Mouse (Mus musculus) stomach, embryonic 15.5 days (tissue): Measurements from ENCODE around the gene Paxbp1. TPM values are rescaled to one million over a fixed set of nuclear protein-coding genes. Genes with fewer than 3 reads are reported as not detected.

Experiments
- ATAC-seq: fragments of 200-750 bp; cut with Nextera tagmentation; 2 replicates; pipeline ENCODE4 v1.8.0; 2017; ENCODE audit warnings: low read depth, moderate number of reproducible peaks, moderate TSS enrichment; ENCODE audit not compliant: insufficient read depth, low FRiP score
- H3K27ac ChIP-seq: fragments of 300-500 bp; sonication (generic); 2 replicates; pipeline ENCODE4 v1.5.1; 2015; ENCODE audit warnings: mild to moderate bottlenecking, inconsistent platforms
- H3K27me3 ChIP-seq: fragments of 300-500 bp; sonication (generic); replicated peaks from 2 replicates; pipeline ENCODE4 v1.6.1; 2015; ENCODE audit warnings: inconsistent platforms
- H3K36me3 ChIP-seq: fragments of 300-500 bp; sonication (generic); 2 replicates; pipeline ENCODE4 v1.6.1; 2015; ENCODE audit warnings: inconsistent platforms
- H3K4me1 ChIP-seq: fragments of 300-500 bp; sonication (generic); 2 replicates; pipeline ENCODE4 v1.6.1; 2015; ENCODE audit warnings: inconsistent platforms
- H3K4me2 ChIP-seq: fragments of 300-500 bp; sonication (generic); 2 replicates; pipeline ENCODE4 v1.6.1; 2015; ENCODE audit warnings: mild to moderate bottlenecking, inconsistent platforms
- H3K4me3 ChIP-seq: fragments of 300-500 bp; sonication (generic); replicated peaks from 2 replicates; pipeline ENCODE4 v1.5.1; 2015; ENCODE audit warnings: inconsistent platforms
- H3K9ac ChIP-seq: fragments of 300-500 bp; sonication (generic); 2 replicates; pipeline ENCODE4 v1.6.1; 2015; ENCODE audit warnings: inconsistent platforms
- H3K9me3 ChIP-seq: fragments of 300-500 bp; sonication (generic); 2 replicates; pipeline ENCODE4 v1.6.1; 2016; ENCODE audit warnings: inconsistent platforms
- WGBS: fragments of 180-500 bp; shearing (Covaris S2); methylation state at CpG from one replicate; pipeline ENCODE4 v1.1.7; 2015; 5-methylcytosine and 5-hydroxymethylcytosine counted together
- polyA plus RNA-seq: library from polyadenylated mRNA; unstranded; fragments of >200 nt; fragmentation: Nextera tagmentation; extraction: Ambion mirVana; gene quantifications from 2 replicates; pipeline ENCODE4 v1.2.1, GENCODE M21; 2015

The Paxbp1 gene
- polyA plus RNA-seq, 1 experiment from 2014 or later, result 49.8 TPM

- Histone ChIP-seq H3K4me3 (no peak overlapping the region), H3K4me2 (no peak overlapping the region), H3K9ac (no peak overlapping the region), H3K36me3 (no peaks in the 10 kb centered on the region), H3K27me3 (no peaks in the 10 kb centered on the region), H3K27ac (no peak overlapping the region), H3K9me3 (no peaks in the 10 kb centered on the region), H3K4me1 (no peaks in the 10 kb centered on the region)
- peak; percentile 94 for ATAC-seq
- WGBS, result 82% methylated on average over 3 of the region's 3 CpGs
These were observed 55.7 kb downstream of the Paxbp1 start for GRCm38 (mm10) chr16:90988665-90989064.

GRCm38 (mm10) chr16:90988039-90988438, 56.3 kb downstream of the Paxbp1 start:
- Histone ChIP-seq H3K4me3 (no peak overlapping the region), H3K4me1 (no peaks in the 10 kb centered on the region), H3K9ac (no peak overlapping the region), H3K36me3 (no peaks in the 10 kb centered on the region), H3K9me3 (no peaks in the 10 kb centered on the region), H3K4me2 (no peak overlapping the region), H3K27me3 (no peaks in the 10 kb centered on the region), H3K27ac (no peak overlapping the region)
- 90% methylated on average over 8 of the region's 8 CpGs for WGBS
- ATAC-seq, result no peak

GRCm38 (mm10) chr16:90971004-90971403, 73.3 kb downstream of the Paxbp1 start:
- H3K4me1 ChIP-seq, result no peaks in the 10 kb centered on the region
- WGBS, result 90% methylated on average over 6 of the region's 6 CpGs
- ATAC-seq, result no peak
- H3K9ac ChIP-seq, result no peak overlapping the region
- H3K4me3 ChIP-seq, result no peak overlapping the region
- H3K27me3 ChIP-seq, result no peaks in the 10 kb centered on the region
- no peak overlapping the region for H3K27ac ChIP-seq
- 0 out of 2 replicates have a peak, but pooled peaks cover 10% of the 10 kb centered on the region for H3K36me3 ChIP-seq
- H3K9me3 ChIP-seq, result no peaks in the 10 kb centered on the region
- no peak overlapping the region for H3K4me2 ChIP-seq

GRCm38 (mm10) chr16:90966241-90966640, 78.1 kb downstream of the Paxbp1 start:
- WGBS, result 71% methylated on average over 4 of the region's 4 CpGs
- no peak overlapping the region for H3K4me2 ChIP-seq
- no peak overlapping the region for H3K27ac ChIP-seq
- no peaks in the 10 kb centered on the region for H3K27me3 ChIP-seq
- H3K9ac ChIP-seq, result no peak overlapping the region
- H3K9me3 ChIP-seq, result no peaks in the 10 kb centered on the region
- H3K36me3 ChIP-seq, result peaks cover 10% of the 10 kb centered on the region
- ATAC-seq, result no peak
- no peak overlapping the region for H3K4me3 ChIP-seq
- H3K4me1 ChIP-seq, result no peaks in the 10 kb centered on the region

GRCm38 (mm10) chr16:90964302-90964701, 80.0 kb downstream of the Paxbp1 start:
- Histone ChIP-seq H3K4me1 (no peaks in the 10 kb centered on the region), H3K27me3 (no peaks in the 10 kb centered on the region), H3K9ac (no peak overlapping the region), H3K4me2 (no peak overlapping the region), H3K27ac (no peak overlapping the region), H3K36me3 (peaks cover 7% of the 10 kb centered on the region), H3K9me3 (no peaks in the 10 kb centered on the region), H3K4me3 (no peak overlapping the region)
- peak; percentile 94; the same call in 1 of the 2 replicates for ATAC-seq
- 85% methylated on average over 10 of the region's 10 CpGs for WGBS

Other genes with a start within 250 kb of the Paxbp1 start
- gene Urb1, start 234.1 kb downstream of the Paxbp1 start, polyA plus RNA-seq, result 6.4 and 9.0 TPM in 2 replicates
- gene Eva1c, start 217.8 kb downstream of the Paxbp1 start, polyA plus RNA-seq, result 1.7 and 1.9 TPM in 2 replicates
- 40.1 and 42.7 TPM in 2 replicates for gene Cfap298, start 109.4 kb downstream of the Paxbp1 start, polyA plus RNA-seq
- gene Synj1, start 33.2 kb downstream of the Paxbp1 start, polyA plus RNA-seq, result 12.3 and 14.3 TPM in 2 replicates
- gene 4932438H23Rik, start 50.6 kb upstream of the Paxbp1 start, polyA plus RNA-seq, result 0.10 TPM in 1 of 2 replicates, not detected in the other
- gene Olig2, start 180.9 kb upstream of the Paxbp1 start, polyA plus RNA-seq, result not detected in 2 replicates
- 0.12 and 0.13 TPM in 2 replicates for gene Olig1, start 225.2 kb upstream of the Paxbp1 start, polyA plus RNA-seq